Mouse (Mus musculus) C2C12 (cell line): ENCODE measurements around the gene Fbxl19.

Experiments
- CTCF ChIP-seq: IDR thresholded peaks from one replicate; pipeline ENCODE4 v1.5.1; 2011; ENCODE audit not compliant: control insufficient read depth, insufficient read depth, insufficient read length
- FOSL1 ChIP-seq: IDR thresholded peaks from one replicate; pipeline ENCODE4 v1.8.0; 2011; ENCODE audit warnings: mild to moderate bottlenecking, low read length; ENCODE audit not compliant: poor library complexity, insufficient read depth, severe bottlenecking
- MYOD1 ChIP-seq: IDR thresholded peaks from one replicate; pipeline ENCODE4 v1.6.1; 2011; ENCODE audit warnings: low read depth; ENCODE audit not compliant: control insufficient read depth, insufficient read length
- USF1 ChIP-seq: IDR thresholded peaks from one replicate; pipeline ENCODE4 v1.6.1; 2011; ENCODE audit warnings: low read depth, mild to moderate bottlenecking, control low read depth, moderate library complexity

DNA sequence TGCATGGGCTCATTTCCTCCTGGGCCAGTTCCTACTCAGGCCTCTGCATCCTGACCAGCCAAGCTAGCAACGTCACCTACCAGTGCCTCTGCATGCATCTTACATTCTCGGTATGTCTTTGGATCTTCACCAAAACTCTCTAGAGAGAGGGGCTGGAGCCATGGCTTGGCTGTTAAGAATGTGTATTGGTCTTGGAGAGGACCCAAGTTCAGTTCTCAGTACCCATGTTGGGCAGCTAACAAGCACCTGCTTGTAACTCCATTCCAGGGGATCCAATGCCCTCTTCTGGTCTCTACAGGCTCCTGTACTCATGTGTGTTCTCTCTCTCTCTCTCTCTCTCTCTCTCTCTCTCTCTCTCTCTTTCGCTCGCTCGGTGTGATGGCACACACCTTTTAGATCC is 73.4 kb downstream of the Fbxl19 start:
- TF ChIP-seq MYOD1, result no peak
- TF ChIP-seq USF1, result no peak
- TF ChIP-seq CTCF, result no peak
- no peak for TF ChIP-seq FOSL1
